Mouse (Mus musculus) cerebellum, postnatal 36 days (tissue): ENCODE results near the gene Pik3r2.
A peak's percentile ranks its signal among the peaks of the same experiment; 100 is the strongest.

Experiments
- DNase-seq, 2 experiments: peaks; one replicate each; pipeline ENCODE4 v3.0.0; 2021 to 2022; ENCODE audit warnings: mixed read lengths in 2 of 2

Gene Pik3r2

DNA sequence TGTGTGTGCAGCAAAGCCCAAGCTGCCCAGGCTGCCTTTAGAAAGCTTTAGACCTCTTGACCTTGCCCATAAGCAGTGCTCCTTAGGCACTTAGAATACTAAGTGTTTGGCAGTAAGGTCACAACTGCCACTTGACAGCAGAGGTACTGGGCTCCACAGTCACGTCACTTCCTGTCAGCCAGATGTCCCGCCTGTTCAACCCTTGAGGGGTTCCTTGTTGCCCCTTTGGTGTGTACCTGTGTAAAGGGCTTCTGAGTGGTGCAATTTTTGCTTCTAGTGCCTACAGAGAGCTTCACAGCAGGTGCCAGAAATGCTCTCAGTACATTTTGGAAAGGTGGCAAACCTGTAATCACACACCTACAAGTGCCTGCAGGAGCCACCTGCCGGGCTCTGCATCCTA lies 38.3 kb downstream of the Pik3r2 start:
- DNase-seq: no peak

DNA sequence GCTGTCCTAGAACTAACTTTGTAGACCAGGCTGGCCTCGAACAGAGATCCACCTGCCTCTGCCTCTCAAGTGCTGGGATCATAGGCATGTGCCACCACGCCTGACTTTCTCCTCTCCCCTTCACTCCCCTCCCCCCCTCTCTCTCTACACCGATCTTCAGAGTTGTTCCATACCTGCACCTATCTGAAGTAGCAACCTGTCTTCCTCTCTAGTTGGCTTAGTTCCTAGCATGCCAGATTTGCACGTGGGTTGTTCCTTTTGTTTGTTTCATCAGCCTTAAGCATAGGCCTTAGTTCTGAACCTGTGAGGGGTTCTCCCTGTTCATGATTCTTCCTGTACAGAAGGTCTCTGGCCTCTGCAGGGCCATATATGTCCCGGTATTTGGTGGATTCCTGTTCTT lies 38.8 kb downstream of the Pik3r2 start:
- DNase-seq: no peak

DNA sequence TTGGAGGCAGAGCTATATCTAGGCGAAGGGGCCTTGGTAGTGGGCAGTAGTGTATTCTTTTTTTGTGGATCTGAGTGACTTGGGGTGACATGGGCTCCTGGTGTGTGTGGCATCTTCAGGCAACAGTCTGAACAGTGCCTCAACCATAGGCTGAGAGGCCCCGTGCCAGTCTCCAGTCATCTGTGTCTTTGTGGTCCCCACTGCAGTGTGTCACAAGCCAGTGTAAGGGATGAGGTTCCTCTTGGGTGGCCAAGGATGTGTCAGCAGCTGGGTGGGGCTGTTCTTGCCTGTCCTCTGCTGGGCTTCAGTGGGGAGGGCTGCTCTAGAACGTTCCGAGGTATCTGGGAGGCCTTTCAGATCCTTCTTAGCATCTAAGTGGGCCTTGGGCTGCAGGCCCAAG lies 45.6 kb downstream of the Pik3r2 start:
- no peak for DNase-seq

DNA sequence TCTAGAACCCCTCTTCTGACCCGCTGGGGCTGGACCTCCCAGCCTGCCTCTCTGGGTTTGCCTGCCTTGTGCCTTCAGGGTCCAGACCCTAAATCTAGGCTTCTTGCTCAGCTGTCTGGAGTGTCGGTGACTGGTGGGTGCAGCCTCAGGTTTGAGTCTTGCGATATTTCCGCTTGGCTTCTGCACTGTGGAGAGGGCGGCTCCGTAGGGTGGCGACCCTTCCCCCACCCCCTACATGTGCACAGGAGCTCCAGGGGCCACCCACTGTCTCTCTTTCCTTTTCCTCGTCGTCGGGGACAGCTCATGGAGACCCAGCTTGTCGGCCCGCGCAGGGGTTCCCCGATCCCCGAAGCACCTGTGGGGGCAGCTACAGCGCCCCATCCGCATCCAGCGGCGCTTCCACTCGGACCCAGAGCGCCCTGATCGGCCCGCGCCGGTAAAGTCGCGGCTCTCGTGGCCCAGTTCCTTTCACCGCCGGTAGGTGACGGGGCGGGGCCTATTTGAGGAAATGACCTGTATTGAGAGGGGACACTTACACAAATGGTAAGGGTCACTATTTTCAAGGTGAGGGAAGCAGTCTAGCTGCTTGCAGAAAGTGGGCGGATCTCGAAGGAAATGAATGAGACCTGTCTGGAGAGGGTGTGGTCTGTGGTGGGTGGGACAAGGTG lies 46.6 kb downstream of the Pik3r2 start:
- DNase-seq: no peak

DNA sequence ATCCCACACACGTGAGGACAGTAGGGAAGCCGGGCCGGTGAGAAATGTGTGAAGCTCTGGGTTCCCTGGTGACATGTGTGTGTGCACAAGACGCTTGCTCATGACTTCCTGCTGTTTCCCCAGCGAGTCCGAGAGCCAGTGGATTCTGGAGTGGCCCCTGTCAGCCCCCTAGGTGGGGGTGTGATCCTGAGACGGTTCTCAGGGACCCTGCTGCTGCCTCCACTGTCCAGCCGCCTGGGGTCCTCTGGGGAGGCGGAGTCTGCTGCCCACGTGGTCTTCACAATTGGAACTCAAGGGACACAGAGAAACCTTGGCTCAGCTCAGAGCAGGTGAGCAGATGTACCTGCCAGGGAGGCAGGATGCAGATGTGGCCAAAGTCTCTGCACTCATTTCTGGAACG lies 49.8 kb downstream of the Pik3r2 start:
- DNase-seq: no peak

DNA sequence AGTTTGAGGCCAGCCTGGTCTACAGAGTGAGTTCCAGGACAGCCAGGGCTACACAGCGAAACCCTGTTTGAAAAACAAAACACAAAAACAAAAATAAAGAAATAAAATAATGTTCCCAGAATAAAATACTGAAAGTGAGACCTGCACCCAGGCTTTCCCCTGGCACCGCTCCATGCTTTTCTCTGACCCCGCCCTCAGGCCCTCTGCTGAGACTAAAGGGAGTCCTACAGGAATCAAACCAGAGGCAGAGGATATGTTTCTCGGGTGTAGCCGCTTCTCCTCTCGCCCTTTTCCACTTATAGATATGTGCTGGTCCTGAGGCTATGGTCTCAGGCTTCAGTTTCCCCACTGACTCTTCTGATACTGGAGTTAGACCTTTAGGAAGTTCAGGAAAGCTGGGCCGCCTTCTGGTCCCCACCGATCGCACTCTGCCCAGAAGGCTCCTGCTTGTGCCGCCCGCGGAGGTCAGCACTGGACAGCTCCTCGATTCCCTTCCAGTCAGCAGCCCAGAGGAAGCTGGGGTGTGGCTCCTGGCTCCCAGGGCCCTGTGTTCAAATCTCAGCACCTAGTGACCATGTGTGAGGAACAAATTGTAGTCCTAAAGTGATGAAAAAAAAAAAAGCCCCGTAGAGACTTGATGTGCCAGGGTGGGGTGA lies 50.6 kb downstream of the Pik3r2 start:
- peak in 1 of 2 experiments; percentile 2 for DNase-seq

DNA sequence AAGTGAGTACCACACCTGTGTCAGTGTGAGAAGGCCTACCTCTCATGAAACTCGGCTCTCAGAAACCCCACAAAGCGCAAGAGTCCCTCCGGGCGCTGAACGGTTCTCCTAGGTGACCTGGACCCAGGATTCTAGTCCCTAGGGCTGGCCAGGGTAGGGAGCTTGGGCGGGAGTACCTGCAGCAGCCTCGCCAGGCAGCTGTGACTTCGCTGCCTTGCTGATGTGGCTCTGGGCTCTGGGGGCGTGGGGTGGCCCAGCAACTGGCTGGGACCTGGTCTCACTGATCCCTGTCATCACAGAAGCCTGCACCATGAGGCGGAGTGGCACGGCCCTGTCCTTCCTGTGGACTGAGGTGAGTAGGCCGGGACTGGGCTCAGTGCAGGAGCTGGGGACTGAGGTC lies 52.3 kb downstream of the Pik3r2 start:
- peak in 1 of 2 experiments; percentile 2 for DNase-seq

DNA sequence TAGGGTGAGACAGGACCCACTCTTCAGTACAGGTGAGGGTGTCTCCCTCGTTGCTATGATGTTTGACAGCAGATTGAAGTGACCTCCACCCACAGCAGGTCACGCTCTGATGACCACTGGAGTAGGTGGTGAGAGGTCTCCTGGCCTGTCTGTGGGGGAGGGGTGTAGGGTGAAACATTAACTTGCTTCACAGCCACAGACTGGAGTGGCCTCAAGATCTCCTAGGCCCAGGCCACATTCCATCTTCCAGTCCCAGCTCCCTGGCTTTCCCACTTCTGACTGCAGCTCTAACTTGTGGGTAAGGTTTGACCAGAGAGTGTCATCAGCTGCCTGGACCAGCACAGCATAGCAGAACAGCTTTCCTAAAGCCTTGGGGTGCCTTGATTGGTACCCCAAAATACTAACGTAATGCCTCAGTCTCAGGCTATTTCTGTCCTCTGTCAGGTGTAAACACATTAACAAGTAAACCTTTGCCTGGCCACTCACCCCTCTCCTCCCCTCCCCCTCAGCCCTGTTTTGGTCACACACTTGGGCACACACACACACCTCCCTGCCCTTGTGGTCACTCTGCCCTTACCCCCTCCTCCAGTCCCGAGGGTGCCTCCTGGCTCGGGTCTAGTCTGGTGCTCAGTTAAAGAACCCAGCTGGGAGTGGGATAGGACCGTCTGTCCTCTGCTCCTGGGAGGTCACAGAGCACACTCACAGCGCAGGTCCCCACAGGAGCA lies 52.9 kb downstream of the Pik3r2 start, which contains the start of gene Pde4c:
Pde4c (plus strand) TSS at position 235 of the 725 bp plus-strand sequence.
- DNase-seq: peak in 1 of 2 experiments; percentile 1

DNA sequence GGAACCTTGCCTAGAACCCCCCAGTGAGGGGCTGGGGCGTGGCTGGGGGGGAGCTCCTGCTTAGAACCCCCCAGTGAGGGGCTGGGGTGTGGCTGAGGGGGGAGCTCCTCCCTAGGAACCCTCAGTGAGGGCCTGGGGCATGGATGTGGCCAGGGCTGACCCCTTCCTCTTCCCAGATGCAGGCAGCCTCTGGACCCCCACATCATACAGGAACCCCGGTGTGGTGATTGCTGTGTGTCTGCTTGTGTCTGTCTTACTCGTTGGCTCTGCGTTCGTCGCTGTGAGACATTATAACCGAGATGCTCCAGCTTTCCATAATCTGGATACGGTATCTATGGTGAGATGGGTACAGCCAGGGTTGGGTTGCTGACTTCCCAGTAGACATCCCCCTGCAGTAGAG lies 54.9 kb downstream of the Pik3r2 start:
- peak in 1 of 2 experiments; percentile 3 for DNase-seq

DNA sequence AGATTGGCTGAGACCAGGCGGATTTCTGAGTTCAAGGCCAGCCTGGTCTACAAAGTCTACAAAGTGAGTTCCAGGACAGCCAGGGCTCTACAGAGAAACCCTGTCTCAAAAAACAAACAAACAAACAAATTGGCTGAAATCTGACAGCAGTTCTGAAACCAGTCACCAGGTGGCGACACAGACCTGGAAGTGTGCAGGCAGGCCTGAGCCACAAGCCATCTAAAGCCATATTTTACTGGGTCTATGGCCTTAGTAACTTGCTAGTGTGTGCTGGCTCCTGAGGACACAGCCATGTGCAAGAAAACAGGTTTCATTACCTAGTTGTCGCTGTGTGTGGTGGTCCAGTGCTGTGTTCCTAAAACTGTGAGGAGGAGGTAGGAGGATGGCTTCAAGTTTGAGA lies 55.8 kb downstream of the Pik3r2 start:
- DNase-seq: peak; percentile 84 to 92

DNA sequence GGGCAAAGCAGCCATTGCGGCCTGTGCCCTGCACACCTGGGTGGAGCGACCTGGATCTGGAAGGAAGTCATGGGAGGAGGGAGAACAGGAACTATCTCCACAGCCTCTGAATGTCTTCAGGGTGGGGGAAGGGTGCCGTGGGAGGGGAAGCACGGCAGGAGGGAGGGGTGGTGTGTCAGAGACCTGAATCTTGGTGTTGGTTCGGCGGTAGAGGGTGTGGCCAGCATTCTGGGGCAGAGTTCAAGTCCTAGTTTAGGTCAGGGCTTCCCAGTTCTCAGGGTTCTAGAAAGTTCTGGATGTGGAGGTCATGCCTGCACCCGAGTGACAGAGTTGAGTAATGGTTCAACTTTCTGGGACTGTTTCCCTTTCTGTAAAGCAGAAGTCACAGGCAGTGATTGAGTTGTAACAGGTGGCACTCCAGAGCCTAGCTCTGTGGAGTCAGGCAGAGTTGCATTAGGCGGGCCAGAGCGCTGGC lies 56.7 kb downstream of the Pik3r2 start:
- no peak for DNase-seq

DNA sequence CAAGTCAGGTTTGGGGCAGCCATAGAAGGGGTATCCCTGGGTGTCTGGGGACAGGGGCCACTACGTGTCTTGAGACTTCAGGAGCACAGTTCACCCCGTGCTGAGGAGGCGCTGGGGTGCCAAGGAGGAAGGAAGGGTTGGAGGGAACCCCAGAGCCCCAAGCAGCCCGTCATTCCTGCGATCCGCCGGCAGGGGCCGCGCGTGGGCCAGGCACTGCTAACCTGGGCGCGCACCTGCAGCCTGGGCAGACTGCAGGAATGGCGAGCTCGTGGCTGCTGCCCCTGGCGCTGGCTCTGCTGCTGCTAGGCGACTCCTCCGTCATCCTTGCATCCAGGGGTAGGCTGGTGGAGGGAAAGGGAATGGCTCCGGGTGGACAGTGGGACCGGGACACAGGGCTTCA lies 58.2 kb downstream of the Pik3r2 start, which contains the start of gene Gm3336:
Gm3336 (plus strand) TSS at position 247 of the 400 bp plus-strand sequence.
- peak; percentile 77 to 82 for DNase-seq
